Mouse (Mus musculus) heart, adult 2 months (tissue): Measurements from ENCODE around the gene Clec11a.

ENCODE experiments used
- CTCF ChIP-seq: fragments of 200-600 bp; IDR thresholded peaks from 2 replicates; pipeline ENCODE4 v1.8.1; 2022; ENCODE audit warnings: antibody characterized with exemption, mild to moderate bottlenecking, moderate library complexity
- EP300 ChIP-seq: fragments of 200-500 bp; IDR thresholded peaks from 2 replicates; pipeline ENCODE4 v1.6.1; 2011; ENCODE audit warnings: low read depth, low read length, control low read depth; ENCODE audit not compliant: insufficient read depth
- POLR2A ChIP-seq: fragments of 200-500 bp; IDR thresholded peaks from 2 replicates; pipeline ENCODE4 v1.6.1; 2011; ENCODE audit warnings: mild to moderate bottlenecking, low read depth, low read length, control low read depth; ENCODE audit not compliant: insufficient read depth

GRCm38 (mm10) chr7:44262791-44263643 is 43.7 kb downstream of the Clec11a start:
- peak; percentile 98 for TF ChIP-seq CTCF
- TF ChIP-seq POLR2A: no peak
- peak; percentile 89 for TF ChIP-seq EP300
